Mouse (Mus musculus): ENCODE measurements around the gene Edn1.

The Edn1 gene

DNA sequence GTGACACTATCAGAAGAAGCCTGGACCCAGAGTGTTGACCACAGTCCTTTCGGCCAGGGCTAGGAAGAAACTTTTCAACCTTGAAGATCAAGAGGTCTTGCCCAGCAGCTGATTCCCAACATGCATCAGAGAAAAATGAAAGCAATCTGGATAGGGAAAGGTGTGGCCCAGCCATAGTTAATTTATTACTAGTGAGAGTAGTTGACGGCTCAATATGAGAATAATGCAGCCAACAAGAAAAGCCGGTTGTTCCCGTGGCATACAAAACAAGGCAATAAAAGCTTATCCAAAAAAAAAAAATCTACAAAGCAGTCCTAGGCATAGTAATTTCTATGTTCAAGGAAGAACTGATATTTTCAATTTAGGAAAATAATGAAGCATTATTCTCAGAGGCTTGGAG is 16.5 kb downstream of the Edn1 start:
- no peak for DNase-seq (ENCODE audit: low spot score)

DNA sequence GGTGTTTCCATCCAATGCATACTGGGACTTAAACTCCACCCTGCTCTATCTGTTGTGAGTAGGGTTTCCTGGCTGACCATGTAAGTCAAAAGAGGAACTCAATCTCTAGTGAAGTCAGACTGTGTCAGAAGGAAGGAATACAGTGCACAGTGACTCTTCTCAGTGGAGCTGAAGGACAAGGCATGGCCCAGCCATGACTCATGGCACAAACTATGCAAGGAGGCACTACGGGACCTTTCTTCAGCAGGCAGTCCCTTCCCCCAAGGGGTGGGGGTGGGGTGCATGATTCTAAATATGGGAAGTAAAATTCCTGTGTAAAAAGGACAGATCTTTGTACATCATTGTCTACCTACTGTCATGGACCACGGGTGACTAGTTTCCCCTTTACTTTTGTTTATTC is 27.3 kb downstream of the Edn1 start:
- DNase-seq (ENCODE audit: low spot score) = no peak

DNA sequence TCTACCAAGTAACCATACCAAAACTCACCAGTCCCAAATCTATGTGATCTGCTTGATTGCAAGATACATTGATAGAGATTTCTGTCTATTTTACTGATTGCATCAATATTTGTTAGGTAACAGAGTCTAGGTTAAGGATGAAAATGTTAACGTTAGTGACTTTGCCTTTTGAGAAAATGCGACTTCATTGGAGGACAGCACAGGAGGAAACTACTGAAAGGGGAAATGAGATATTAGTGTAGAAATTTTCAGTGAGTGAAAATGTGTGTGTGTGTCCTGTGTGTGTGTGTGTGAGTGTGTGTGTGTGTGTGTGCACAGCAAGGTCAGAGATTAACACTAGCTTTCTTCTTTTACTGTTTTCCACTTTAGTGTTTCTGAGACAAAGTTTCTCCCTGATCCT is 29.8 kb downstream of the Edn1 start:
- DNase-seq (ENCODE audit: low spot score) = no peak

DNA sequence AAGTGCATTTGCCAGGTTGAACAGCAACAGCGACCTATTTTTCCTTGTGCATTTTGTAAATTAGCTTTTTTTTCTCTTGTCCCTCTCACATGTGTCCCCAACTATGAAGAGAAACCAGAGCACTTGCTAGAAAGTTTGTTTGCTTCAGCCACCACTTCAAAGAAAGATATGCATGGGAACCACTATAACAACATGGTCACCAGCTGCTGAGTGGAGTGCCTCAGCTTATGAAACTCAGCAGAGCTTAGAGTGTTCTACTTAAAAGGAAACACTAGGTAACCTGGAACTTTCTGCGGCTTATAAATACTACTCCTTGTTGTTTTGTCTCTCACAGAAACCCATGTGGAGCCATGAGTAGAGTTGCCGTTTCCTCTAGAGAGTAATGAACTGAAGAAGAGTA is 33.7 kb downstream of the Edn1 start:
- DNase-seq (ENCODE audit: low spot score) = no peak

DNA sequence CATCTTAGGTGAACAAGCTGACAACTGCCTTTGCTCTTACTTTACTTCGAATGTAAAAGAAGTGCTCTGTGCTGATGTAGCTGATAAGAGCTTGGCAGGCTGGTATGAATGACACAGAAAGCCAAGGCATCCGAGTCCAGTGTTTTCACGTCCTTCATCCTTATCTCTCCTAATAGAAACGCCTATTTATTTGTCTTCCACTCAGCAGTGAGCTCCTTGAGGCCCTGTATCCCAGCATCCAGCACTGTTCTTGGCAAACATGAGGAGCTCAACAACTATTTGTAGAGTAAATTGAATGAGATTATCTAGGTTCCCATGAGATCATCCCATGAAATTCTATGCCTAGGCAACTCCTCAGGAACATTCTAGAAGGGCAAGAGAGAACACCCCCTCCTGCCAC is 35.1 kb downstream of the Edn1 start:
- DNase-seq (ENCODE audit: low spot score) = no peak

DNA sequence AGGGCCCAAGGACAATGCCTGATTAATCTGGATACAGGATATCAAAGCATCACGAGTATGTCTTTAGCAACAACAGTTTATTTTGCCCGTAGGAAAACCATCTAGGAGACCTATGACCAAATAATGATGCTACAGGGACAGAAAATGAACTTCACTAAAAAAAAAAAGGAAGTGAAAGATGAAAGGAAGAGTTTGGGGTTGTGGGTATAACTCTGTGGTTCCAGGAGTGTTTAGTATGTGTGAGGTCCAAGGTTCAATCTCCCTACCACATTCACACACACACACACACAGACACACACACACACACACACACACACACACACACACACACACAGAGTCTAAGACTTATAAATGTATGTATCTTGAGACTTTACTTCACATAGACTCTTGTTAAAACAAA is 35.8 kb downstream of the Edn1 start:
- no peak for DNase-seq (ENCODE audit: low spot score)

DNA sequence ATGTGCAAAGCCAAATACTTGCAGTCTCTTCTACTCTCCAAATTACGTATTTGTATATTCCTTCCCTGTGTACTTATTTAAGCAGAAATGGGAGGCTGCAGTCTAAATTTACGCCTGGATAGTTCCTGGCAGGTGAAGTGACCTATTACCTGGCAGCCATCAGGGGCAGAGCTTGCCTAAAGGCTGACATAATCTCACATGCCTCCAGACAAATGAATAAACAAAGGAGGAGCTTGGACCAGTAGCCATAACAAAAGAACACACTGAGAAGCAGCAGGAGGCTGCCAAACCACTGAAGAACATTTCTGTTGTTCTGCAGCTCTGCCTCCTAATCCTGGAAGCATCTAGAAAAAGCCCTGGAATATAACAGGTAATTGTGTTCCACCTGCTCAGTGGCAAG is 38.2 kb downstream of the Edn1 start:
- DNase-seq (ENCODE audit: low spot score) = no peak

DNA sequence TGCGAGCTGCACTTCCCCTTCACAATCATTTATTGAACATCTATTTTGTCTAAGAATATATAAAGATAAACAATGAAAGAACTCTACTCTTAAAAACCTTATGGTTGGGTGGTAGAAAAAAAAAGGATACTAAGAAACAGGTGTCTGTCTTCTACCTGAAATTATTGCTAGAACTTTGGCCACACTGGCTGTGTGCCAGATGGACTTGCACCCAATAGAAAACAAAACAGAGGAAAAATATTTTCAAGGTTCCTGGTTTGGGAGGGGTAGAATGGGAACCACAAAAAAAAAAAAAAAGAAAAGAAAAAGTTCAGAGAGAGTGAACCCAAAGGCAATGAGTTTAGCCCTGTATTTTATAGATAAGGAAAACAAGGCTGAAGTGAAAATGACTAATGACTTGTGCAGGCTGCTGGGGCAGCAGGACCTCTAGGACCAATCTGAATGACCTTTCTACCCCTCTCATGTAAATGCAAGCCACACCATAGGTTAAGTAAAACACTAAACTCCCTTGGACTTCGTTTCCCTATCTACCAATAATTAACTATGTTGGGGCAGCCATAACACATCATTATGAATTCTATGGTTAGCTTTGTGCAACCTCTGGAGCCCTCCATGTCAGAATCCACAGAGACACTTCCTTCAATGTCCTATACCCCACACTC is 40.7 kb downstream of the Edn1 start:
- no peak for DNase-seq (ENCODE audit: low spot score)

DNA sequence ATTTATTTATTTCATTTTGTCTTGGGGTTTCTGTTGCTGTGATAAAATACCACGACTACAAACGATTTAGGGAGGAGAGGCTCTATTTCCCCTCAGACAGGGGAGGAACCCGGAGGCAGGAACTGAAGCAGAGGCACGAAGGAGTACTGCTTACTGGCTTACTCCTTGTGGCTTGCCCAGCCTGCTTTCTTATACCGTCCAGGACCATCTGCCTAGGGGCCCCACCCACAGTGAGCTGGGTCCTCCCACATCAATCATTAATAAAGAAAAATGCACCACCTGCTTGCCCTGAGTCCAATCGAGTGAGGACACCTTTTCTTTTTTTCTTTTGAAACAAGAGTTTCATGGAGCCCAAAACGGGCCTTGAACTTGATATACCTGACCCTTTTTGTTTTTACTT is 44.2 kb downstream of the Edn1 start:
- DNase-seq (ENCODE audit: low spot score) = no peak

DNA sequence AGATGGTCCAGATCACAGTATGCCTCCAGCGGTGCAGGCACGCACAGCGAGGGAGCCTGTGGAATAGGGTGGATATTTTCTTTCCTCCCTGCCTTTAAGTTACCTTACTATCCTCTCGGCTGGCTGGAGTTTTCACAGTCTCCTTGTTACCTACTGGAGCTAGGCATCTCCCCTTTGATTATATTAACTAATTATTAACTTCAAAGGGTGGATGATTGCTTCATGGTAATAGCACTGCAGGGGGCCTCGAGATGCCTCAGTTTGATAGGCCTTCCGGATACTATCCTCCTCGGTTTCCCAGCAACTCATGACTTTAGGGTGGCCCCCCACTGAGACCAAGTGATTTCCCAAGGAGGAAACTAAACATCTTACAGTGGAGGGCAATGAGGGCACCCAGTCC is 45.1 kb downstream of the Edn1 start:
- DNase-seq (ENCODE audit: low spot score) = no peak

DNA sequence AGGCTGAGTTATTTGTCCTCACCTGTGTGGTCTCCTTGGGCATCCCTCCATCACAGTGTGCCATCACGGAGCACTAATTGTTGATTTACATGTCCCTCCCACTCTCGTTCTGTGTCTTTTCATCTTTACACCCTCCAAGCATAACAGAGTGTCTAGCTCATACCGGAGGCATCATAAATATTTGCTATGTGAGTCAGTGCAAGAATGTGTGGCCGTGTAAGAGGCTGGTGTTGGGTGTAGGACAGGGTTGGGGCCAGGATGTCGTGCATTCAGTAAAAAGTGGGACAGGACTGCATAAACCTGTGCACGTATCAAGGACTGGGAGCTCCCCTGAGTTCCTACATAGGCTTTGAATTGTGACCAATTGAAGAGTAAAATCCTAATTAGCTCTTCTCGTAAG is 50.4 kb downstream of the Edn1 start:
- no peak for DNase-seq (ENCODE audit: low spot score)
